Mouse (Mus musculus): Measurements from ENCODE around the gene Klk10.

DNA sequence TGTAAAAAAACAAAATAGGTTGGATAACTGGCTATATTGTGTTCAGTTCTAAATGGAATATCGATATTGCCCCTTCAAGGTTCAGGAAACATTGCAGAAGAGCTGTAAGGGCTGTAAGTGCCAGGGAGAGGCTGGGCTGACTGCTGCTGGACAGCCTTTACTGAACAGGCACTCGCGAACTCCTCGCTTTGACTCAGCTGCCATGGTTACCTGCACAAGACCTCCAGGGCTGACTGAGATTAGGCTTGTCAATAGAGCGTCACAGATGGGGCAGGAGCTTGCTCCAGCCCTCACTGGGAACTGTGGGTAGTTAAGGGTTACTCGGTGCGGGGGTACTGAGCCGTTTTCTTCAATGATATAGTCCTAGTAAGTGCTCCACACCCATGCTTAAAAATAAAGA, 14.4 kb upstream of the Klk10 start:
- no peak for TF ChIP-seq CTCF (IDR thresholded peaks at IDR 0.05)
- no peak for TF ChIP-seq EP300 (IDR thresholded peaks at IDR 0.05)
